Mouse (Mus musculus): ENCODE data around the gene Togaram2.
"Not testable (repeated sequence)": the region's sequence is repeated elsewhere in the genome, so short reads cannot be mapped to it uniquely, and the experiment has no call there.

Togaram2 gene

DNA sequence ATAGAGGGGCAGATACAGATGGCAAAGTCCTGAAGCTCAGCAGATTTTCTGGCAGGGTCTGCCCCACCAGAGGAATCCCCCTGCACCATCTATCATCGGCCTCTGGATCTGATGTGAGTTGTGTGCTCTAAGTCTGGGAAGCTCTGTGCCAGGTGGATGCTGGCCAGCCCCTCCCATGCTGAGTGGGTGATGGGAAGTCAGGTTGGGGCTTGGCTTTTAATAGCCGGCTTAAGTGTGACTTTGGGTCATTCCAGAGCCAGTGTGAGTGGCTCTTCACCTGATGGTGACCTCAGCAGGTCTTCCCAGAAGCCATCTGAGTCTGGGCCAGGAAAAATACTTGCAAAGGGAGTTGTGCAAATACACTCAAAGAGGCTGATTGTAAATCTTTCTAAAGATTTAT is 57.6 kb downstream of the Togaram2 start:
- in situ Hi-C loops (cut with MboI, MseI) = no loop called here

GRCm38 (mm10) chr17:71736442-71736841 is 63.4 kb downstream of the Togaram2 start:
- in situ Hi-C loops (cut with MboI, MseI) = no loop called here

- in situ Hi-C loops (cut with MboI, MseI) = no loop called here
Observed at GRCm38 (mm10) chr17:71742156-71742555, 69.1 kb downstream of the Togaram2 start.

GRCm38 (mm10) chr17:71742935-71743334 is 69.9 kb downstream of the Togaram2 start:
- in situ Hi-C loops (cut with MboI, MseI) = no loop called here

DNA sequence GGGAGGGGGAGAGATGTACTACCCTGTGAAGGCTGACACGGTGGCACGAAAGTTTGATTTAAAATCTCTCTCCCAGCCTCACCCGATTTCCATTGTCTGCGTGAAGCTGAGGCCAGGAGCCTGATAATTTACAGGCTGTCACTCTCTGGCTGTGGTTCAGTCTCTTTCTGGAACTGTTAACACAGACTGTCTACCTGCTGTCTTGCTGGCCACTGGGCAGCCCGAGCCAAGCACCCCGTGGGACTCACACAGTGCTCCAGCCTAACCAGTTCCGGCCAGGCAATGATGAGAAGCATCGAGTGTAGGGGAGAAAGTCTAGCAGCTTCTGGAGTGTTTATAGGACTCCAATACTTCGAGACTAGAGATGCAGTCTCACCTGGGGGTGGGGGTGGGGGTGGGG is 73.1 kb downstream of the Togaram2 start:
- in situ Hi-C loops (cut with MboI, MseI) = no loop called here

GRCm38 (mm10) chr17:71747561-71747960 is 74.5 kb downstream of the Togaram2 start:
- in situ Hi-C loops (cut with MboI, MseI) = no loop called here

DNA sequence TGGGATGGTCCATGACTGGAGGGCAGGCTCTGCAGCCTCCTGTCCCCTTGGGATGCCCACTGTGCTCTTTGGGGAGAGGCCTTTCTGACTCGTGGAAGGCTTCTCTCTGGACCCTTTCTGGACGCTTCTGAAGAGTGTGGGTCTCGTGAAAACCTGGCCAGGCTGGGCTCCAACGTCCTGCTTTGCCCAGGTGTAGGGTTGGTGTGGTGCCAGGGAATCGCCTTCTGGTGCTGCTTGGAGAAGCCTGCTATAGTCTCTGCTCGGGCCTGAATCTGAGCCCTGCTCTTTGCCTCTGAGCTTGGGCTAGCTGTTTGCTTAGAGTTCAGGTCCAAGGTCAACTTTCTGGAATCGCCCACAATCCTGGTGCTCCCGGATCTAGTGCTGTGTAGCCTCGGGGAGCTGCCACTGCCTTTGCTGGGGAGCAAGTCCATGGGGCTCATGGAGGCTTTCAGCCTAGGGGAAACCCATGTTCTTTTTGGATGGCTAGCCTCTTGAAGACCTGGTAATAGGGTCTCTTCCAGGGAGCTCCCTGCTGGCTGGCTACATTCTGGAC is 76.6 kb downstream of the Togaram2 start:
- in situ Hi-C loops (cut with MboI, MseI) = no loop called here

- in situ Hi-C loops (cut with MboI, MseI) = no loop called here
Observed at GRCm38 (mm10) chr17:71752831-71753230, 79.8 kb downstream of the Togaram2 start, which contains the start of gene Pcare. Gene Pcare (minus strand): TSS chr17:71752894.

DNA sequence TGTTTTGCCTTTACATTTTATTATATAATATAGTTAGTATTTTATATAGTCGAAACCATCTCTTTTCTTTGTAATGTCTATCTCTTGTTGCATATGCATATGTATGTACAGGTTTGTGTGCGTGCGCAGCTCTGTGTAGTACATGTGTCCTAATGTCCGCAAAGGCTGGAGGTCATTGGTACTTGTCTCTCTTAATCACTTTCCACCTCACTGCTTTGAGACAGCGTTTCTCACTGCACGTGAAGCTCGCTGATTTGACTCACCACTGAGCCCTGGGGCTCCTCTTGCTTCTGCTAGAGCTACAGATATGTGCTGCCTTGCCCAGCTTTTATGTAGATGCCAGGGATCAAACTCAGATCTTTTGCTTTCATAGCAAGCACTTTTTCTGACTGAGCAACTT is 87.5 kb downstream of the Togaram2 start:
- in situ Hi-C loops (cut with MboI, MseI) = no loop called here

- in situ Hi-C loops (cut with MboI, MseI) = not testable (repeated sequence)
Observed at GRCm38 (mm10) chr17:71768173-71768572, 95.1 kb downstream of the Togaram2 start, which contains the start of gene Clip4. Gene Clip4 (plus strand): TSS chr17:71768473.

DNA sequence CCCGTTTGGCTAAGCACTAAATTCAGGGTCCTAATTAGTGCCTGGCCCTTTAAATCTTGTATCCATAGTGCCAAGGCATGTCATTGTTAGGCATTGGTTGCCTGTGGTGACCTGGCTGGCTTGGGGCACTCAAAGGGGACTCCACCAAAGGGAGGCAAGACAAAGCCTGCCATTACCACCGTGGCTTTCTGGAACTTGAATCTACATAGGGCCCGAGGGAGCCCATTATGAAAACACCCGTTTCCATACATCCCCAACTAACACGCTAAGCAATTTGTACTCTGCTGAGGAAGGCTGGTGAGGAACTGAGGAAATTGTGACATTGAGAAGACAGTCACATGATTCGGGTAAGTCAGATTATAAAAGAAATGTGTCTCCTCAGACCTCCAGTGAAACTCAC is 96.5 kb downstream of the Togaram2 start:
- in situ Hi-C loops (cut with MboI, MseI) = no loop called here

DNA sequence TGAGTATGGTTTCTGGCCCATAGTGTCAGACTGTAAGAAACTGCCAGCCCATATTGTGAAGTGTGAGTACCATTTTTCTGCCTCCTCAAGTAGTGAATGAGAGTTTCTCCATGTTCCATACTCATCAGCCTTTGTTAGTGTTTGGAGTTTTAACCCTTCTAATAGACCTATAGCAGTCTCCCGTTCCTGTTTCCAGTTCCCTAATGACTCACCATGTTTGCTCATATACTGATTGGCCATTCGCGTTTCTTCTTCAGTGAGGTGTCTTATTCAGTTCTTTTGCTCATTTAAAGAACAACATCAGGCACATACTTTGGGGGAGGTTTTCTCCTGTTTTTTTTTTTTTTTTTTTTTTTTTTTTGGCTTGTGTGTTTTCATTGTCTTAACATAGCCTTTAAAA is 97.6 kb downstream of the Togaram2 start:
- in situ Hi-C loops (cut with MboI, MseI) = no loop called here

DNA sequence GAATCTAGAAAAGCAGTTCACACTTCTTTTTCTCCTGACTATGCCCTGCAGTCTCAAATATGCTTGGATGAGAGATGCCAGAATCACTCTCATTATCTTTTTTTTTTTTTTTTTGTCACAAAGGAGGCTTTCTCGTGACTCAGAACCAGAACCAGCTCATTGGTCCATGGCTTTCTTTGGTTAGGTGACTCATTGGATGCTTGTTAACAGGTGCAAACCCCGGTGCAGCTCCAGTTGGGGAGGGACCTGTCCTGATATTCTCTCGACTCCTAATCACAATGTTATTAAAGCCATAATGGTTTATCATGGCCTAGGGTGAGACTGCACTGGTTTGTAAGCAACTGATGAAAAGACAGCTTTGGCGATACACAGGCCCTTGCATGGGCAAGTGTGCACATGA is 101.1 kb downstream of the Togaram2 start:
- in situ Hi-C loops (cut with MboI, MseI) = no loop called here

- in situ Hi-C loops (cut with MboI, MseI) = no loop called here
Observed at GRCm38 (mm10) chr17:71775279-71775678, 102.2 kb downstream of the Togaram2 start.

GRCm38 (mm10) chr17:71778696-71779095 is 105.6 kb downstream of the Togaram2 start:
- in situ Hi-C loops (cut with MboI, MseI) = no loop called here
